Mouse (Mus musculus) midbrain, embryonic 10.5 days (tissue): ENCODE measurements at regions not wholly inside any gene's neighbourhood (a gene's known extent, or its start where the extent isn't known, plus 50 kb on each side); places are given as distances from the start of the nearest gene placed in this dataset.

Experiments
- DNase-seq: peaks from one replicate; pipeline ENCODE4 v3.0.0-alpha.2; 2017; ENCODE audit warnings: low spot score
- H3K27ac ChIP-seq: fragments of 300-500 bp; sonication (generic); replicated peaks from 2 replicates; pipeline ENCODE4 v1.5.1; 2016; ENCODE audit warnings: mild to moderate bottlenecking
- H3K27me3 ChIP-seq: fragments of 300-500 bp; sonication (generic); 2 replicates; pipeline ENCODE4 v1.6.1; 2016; ENCODE audit warnings: low read depth, mild to moderate bottlenecking; ENCODE audit not compliant: poor library complexity, severe bottlenecking
- H3K36me3 ChIP-seq: fragments of 300-500 bp; sonication (generic); 2 replicates; pipeline ENCODE4 v1.6.1; 2016; ENCODE audit warnings: mild to moderate bottlenecking, moderate library complexity
- H3K4me1 ChIP-seq: fragments of 300-500 bp; sonication (generic); 2 replicates; pipeline ENCODE4 v1.6.1; 2016
- H3K4me3 ChIP-seq: fragments of 300-500 bp; sonication (generic); 2 replicates; pipeline ENCODE4 v1.5.1; 2016; ENCODE audit warnings: mild to moderate bottlenecking, moderate library complexity
- H3K9me3 ChIP-seq: fragments of 300-500 bp; sonication (generic); replicated peaks from 2 replicates; pipeline ENCODE4 v1.6.1; 2016; ENCODE audit warnings: mild to moderate bottlenecking
- WGBS: fragments of 180-500 bp; shearing (Covaris S2); methylation state at CpG from one replicate; pipeline ENCODE4 v1.1.7; 2016; 5-methylcytosine and 5-hydroxymethylcytosine counted together

DNA sequence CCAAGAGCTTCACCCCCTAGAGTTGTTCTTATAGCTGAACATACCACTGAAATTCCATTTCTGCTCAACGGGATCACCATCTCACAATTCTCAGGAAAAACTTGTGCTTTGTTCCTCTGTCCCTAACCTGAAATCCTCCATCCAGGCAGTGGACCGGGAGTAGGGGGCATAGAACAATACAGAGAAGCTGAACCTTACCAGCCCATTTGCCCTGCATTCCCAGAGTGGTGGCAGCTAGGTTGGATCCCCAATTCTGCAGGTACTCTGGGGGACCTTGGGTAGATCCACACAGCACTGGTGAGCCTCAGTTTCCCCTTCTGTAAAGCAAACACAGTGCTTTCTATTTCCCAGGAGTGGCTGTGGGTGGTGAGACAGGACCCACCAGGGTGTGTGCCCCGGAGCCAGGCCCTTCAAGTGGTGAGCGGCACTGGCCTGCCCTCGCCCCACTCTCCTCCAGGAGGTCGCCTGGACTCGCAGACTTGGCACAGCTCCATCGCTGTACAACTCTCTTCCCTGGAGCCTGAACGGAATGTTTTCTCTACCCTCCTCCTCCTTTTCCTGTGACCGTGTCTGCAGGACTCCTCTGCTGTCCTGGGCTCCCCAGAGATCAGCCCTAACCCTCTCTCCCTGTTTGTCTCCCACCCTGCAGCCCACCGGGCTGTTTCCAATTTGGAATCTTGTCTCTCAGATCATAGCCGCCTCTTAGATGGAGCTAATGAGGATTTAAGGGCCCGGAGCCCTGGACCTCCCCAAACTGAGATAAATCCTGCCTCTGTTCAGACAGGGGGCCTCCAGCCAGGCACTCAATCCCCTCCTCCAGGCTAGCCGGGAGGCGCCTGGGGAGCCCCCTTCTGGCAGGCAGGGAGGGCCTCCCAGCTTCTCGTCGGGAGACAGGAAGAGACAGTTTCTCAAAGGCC lies 52.3 kb upstream of the Cux1 start:
- DNase-seq = peak; percentile 48
- H3K27me3 ChIP-seq = peaks cover 72% of the 10 kb centered on the region
- H3K4me1 ChIP-seq = peaks cover 18% of the 10 kb centered on the region
- no peaks in the 10 kb centered on the region for H3K9me3 ChIP-seq
- 13% methylated on average over 17 of the region's 17 CpGs for WGBS
- no peaks in the 10 kb centered on the region for H3K36me3 ChIP-seq
- H3K27ac ChIP-seq = 0 out of 2 replicates have a peak overlapping the region, but pooled peaks have one; percentile 69
- peak overlapping the region; percentile 30; the same call in 1 of the 2 replicates for H3K4me3 ChIP-seq

DNA sequence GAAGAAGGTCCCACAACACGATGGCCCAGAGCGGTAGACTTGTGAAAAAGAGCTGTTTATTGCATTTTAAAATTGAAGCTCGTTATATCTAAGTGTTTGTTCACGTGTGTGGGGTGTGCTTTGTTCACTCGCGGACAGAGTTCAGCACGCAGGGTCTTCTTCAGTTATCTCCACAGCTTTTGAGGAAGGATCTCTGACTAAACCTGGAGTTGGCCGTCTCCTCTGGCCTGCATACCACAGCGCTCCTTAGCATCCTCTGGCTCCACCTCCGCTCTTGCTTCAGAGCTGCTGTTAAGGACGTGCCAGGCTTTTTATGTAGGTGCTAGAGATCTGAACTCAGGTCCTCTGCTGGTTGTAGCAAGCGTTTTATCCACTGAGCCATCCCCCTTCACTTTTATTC lies 52.9 kb upstream of the Cux1 start:
- no peak for DNase-seq
- H3K4me1 ChIP-seq = peaks cover 19% of the 10 kb centered on the region
- WGBS = 25% methylated on average over 12 of the region's 12 CpGs
- 0 out of 2 replicates have a peak overlapping the region, but pooled peaks have one; percentile 69 for H3K27ac ChIP-seq
- no peaks in the 10 kb centered on the region for H3K9me3 ChIP-seq
- H3K36me3 ChIP-seq = no peaks in the 10 kb centered on the region
- peak overlapping the region; percentile 30; the same call in 1 of the 2 replicates for H3K4me3 ChIP-seq
- peaks cover 79% of the 10 kb centered on the region for H3K27me3 ChIP-seq

DNA sequence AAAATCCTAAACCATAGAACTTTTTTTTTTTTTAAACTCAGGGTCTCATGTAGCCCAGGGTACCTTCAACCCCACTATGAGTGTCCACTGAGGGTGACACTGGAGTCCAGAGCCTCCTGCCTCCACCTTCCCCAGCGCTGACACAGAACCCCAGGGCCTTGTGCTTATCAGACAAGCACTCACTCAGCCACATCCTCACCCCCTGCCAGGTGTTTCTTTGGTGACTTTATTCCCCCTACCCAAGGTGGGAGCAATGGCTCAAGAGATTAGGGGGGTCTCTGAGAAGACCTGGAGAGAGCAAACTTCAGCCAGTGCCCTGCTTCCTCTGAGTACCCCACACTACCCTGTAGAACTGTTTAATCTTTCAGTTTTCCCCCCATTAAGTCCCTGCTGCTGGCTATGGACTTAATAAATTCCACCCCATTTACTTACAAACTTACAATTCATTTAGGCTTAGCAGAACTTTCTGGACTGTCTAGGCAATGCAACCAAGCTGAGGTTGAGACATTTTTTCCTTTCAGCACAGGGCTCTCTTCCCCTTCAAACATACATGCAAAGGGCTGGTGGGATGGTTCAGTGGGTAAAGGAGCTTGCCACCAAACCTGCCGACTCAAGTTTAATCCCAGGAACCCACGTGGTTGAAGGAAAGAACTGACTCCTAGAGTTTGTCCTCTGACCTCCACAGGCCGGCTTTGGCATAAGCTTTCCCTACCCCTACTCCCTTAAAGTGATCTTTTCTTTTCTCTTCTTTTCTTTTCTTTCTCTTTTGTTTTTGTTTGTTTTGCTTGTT lies 54.2 kb upstream of the Cux1 start:
- Histone ChIP-seq H3K4me1 (peaks cover 25% of the 10 kb centered on the region), H3K9me3 (no peaks in the 10 kb centered on the region), H3K27me3 (peaks cover 81% of the 10 kb centered on the region), H3K27ac (no peak overlapping the region), H3K36me3 (no peaks in the 10 kb centered on the region), H3K4me3 (no peak overlapping the region)
- 22% methylated on average over 4 of the region's 4 CpGs for WGBS
- DNase-seq = no peak

DNA sequence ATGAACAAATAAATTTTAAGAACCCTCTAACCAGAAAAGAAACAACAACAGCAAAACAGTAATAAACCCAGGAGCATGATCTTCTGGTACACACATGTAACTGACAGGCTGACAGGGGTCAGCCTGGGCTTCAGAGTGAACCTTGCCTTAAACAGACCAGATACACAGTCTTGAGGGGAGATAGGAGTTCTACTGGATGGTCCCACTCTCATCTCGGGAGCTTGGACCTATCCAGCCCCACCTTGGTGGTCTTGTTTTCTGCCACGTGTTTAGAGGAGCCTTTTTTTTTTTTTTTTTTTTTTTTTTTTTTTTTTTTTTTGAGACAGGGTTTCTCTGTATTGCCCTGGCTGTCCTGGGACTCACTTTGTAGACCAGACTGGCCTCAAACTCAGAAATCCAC lies 54.9 kb upstream of the Cux1 start:
- 31% methylated on average over 2 of the region's 2 CpGs for WGBS
- no peak for DNase-seq
- Histone ChIP-seq H3K4me1 (peaks cover 25% of the 10 kb centered on the region), H3K27ac (no peak overlapping the region), H3K27me3 (peaks cover 80% of the 10 kb centered on the region), H3K36me3 (no peaks in the 10 kb centered on the region), H3K4me3 (no peak overlapping the region), H3K9me3 (no peaks in the 10 kb centered on the region)

DNA sequence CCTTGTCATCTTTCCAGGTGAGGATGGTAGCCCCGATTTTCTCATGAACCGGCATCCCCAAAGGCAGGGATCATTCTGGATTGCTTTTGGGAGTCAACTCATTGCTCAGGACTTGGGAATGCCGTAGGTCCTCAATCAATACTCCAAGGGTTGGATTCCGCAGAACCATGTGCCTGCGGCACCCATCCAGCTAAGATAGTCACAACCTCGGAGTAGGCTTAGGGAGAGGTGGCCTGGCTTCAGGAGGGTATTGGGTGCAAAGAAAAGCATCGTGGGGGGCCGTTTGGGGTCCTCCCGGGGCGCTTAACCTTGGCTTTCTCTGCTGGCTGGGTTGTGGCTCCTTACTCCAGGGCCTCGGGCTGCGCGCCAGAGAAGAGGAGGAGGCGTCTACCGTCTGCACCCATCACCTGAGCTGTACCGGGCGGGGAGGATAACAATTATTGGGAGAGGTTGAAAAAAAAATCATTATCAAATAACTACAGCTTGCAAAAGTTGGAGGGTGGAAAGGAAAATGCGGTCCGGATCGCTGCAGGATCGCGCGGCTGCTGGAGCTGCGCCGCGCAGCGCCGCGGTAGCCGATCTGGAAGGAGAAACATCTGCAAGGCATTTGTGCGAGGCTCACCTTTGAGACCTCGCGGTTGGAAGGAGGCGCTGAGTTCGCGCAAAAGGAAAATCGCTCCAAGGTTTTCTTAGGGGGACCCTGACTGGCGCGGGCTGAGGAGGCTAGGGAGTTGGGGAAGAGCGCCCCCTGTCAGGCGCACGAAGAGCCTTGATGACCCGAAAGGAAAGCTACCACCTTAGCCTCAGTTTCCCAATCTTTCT lies 55.6 kb upstream of the Cux1 start:
- H3K4me1 ChIP-seq = peaks cover 25% of the 10 kb centered on the region
- H3K9me3 ChIP-seq = no peaks in the 10 kb centered on the region
- H3K27me3 ChIP-seq = peaks cover 77% of the 10 kb centered on the region
- H3K36me3 ChIP-seq = no peaks in the 10 kb centered on the region
- peak overlapping the region; percentile 57 for H3K4me3 ChIP-seq
- DNase-seq = peak; percentile 73
- 4% methylated on average over 43 of the region's 43 CpGs for WGBS
- peak overlapping the region; percentile 72 for H3K27ac ChIP-seq

DNA sequence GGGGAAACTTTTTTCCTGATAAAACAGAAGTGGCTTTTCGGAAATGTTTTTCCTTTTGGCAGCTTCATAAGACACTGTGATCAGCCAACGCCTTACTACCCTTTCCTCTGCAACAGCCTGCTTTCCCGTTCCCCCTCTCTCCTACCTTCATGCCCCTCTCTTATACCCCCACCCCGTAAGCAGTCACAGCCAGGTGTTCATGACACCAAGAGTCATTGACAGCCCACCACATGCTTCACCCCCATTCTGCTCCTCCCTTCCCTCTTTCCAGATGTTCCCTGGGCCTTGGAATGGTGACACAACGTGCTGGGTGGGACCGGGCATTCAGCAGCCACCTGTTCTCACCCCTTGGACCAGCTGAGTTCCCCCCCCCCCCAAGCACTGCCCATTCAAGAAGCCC lies 56.5 kb upstream of the Cux1 start:
- Histone ChIP-seq H3K27ac (no peak overlapping the region), H3K36me3 (no peaks in the 10 kb centered on the region), H3K4me3 (no peak overlapping the region), H3K9me3 (no peaks in the 10 kb centered on the region), H3K27me3 (peaks cover 68% of the 10 kb centered on the region), H3K4me1 (peaks cover 25% of the 10 kb centered on the region)
- 66% methylated on average over 6 of the region's 6 CpGs for WGBS
- no peak for DNase-seq

DNA sequence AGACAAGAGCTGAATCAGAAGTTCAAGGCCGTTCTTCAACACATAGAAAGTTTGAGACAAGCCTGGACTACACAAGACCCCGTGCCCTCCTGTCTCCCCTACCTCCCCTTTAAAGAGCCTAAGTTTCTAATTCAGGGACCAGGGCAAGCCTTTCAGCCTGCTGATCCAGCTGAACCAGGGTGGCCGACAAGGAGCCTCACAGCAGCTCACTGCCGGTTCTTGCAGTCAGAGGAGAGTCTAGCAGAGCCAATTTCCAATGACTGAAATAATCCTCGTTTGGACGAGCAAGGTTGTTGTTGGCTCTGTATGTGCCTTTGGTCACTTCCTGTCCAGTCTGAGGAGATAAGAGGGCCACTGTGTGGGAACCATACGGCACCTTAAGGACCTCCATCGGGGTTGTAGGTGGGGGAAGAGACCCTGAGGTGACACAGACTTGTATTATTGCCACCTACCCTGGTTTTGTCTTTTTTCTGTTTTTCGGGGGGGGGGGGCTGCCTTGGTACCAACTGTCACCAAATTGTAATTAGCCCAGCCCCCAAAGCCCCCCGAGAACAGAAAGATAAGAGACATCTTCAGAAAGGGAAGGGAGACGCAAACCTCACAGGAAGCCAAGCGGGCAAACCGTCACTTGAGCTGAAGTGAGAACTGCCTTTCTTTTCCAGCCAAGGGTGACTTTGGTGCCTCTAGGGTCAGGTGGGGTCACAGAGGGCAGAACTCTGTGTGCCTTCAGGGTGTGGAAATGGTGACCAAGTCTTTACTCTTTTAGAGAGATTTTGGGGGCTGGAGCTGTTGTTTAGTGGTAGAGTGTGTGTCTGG lies 58.1 kb upstream of the Cux1 start:
- Histone ChIP-seq H3K4me1 (peaks cover 14% of the 10 kb centered on the region), H3K27me3 (peaks cover 53% of the 10 kb centered on the region), H3K9me3 (no peaks in the 10 kb centered on the region), H3K36me3 (no peaks in the 10 kb centered on the region), H3K4me3 (no peak overlapping the region), H3K27ac (no peak overlapping the region)
- DNase-seq = no peak
- 65% methylated on average over 13 of the region's 13 CpGs for WGBS

DNA sequence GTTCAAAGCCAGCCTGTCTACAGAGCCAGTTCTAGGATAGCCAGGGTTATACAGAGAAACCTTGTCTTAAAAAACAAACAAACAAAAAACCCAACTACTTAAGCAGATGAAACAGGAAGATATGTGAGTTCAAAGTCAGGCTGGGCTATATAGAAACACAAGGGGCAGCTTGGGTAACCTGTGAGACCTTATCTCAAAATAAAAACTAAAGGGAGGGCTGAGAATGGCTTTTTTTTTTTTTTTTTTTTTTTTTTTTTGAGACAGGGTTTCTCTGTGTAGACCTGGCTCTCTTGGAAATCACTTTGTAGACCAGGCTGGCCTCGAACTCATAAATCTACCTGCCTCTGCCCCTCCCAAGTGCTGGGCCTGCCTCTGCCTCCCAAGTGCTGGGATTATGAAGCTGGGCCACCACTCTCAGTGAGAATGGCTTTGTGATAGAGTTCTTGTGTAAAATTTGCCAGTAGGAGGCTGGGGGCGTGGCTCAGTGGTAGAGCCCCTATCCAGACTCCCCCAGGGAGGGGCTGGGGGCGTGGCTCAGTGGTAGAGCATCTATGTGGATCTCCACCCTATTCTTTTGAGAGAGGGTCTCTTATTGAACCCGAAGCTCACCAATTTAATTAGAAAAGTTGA lies 59.0 kb upstream of the Cux1 start:
- WGBS = 56% methylated on average over 4 of the region's 4 CpGs
- no peak for DNase-seq

DNA sequence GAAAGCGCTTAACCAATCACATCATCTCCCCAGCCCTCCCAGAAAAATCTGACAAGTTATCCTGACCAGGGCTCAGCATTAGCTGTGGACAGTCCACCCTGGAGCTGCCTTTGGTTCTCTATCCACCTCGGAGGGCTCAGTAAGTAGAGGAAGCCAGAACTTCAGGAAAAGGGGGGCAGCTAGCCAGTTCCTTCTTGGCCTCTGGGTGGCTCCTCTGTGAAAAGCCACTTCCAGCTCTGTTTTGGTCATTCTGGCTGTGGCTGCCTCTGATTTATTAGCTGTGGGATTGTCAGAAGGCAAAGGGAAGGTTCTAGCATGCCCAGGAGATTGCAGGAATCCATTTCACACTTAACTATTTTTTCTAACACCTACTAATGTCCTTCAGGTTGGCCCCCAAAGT lies 59.6 kb upstream of the Cux1 start:
- no peaks in the 10 kb centered on the region for H3K36me3 ChIP-seq
- DNase-seq = no peak
- WGBS = 78% methylated on average over 2 of the region's 2 CpGs
- peaks cover 13% of the 10 kb centered on the region for H3K4me1 ChIP-seq
- H3K4me3 ChIP-seq = no peak overlapping the region
- peaks cover 37% of the 10 kb centered on the region for H3K27me3 ChIP-seq
- no peak overlapping the region for H3K27ac ChIP-seq
- no peaks in the 10 kb centered on the region for H3K9me3 ChIP-seq

More for the DNA sequence above, 59.0 kb upstream of the Cux1 start:
- peaks cover 44% of the 10 kb centered on the region for H3K27me3 ChIP-seq
- H3K36me3 ChIP-seq = no peaks in the 10 kb centered on the region
- no peak overlapping the region for H3K4me3 ChIP-seq
- H3K4me1 ChIP-seq = peaks cover 13% of the 10 kb centered on the region
- H3K9me3 ChIP-seq = no peaks in the 10 kb centered on the region
- H3K27ac ChIP-seq = no peak overlapping the region

DNA sequence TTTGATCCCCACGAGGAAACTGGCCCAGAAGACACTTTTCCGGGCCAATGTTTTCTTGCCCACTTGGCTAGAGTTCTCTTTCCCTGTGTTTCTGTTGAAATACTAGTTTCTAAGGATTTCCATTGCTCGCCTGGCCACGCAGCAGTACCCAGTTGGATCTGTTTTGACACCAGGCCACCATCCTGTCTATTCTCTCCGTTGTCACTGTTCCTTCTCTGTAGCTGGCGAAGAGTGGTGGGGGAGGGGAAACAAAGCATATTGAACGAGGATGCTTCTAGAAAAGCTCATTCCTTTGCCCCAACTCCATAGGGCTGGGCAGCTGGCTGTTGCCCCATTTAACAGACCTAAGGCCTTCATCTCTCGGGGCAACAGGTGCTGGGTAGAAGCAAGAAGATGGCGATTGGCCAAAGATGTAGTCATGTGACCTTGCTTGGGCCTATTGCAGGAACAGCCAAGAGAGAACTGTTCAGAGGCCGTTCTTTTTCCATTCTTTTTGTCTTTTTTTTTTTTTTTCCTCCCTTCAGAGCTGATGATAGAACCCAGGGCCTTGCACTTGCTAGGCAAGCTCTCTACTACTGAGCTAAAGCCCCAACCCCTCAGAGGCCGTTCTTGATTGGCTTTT lies 60.5 kb upstream of the Cux1 start:
- Histone ChIP-seq H3K27me3 (peaks cover 29% of the 10 kb centered on the region), H3K4me1 (peaks cover 9% of the 10 kb centered on the region), H3K4me3 (no peak overlapping the region), H3K27ac (no peak overlapping the region), H3K36me3 (no peaks in the 10 kb centered on the region), H3K9me3 (no peaks in the 10 kb centered on the region)
- 81% methylated on average over 11 of the region's 11 CpGs for WGBS
- no peak for DNase-seq

DNA sequence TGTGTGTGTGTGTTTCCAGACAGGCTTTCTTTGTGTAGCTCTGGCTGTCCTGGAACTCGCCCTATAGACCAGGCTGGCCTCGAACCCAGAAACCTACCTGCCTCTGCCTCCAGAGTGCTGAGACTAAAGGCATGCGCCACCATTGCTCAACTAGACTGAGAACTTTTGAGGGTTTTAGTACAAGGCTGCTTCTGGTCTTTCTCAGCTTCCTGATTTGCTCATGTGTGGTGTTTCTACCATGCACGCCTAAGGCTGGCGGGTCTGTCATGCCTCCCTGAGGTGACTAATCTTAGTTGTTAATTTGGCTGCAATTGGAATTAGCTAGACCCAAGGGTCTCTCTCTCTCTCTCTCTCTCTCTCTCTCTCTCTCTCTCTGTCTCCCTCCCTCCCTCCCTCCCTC lies 61.2 kb upstream of the Cux1 start:
- H3K27me3 ChIP-seq = peaks cover 25% of the 10 kb centered on the region
- H3K4me3 ChIP-seq = no peak overlapping the region
- H3K4me1 ChIP-seq = peaks cover 7% of the 10 kb centered on the region; the same call in 1 of the 2 replicates
- H3K27ac ChIP-seq = no peak overlapping the region
- H3K9me3 ChIP-seq = no peaks in the 10 kb centered on the region
- DNase-seq = no peak
- no peaks in the 10 kb centered on the region for H3K36me3 ChIP-seq
- WGBS = 89% methylated on average over 5 of the region's 5 CpGs
